Mouse (Mus musculus): ENCODE data around the gene Otud4.
A peak's percentile ranks its signal among the peaks of the same experiment; 100 is the strongest.
"Not testable (repeated sequence)": the region's sequence is repeated elsewhere in the genome, so short reads cannot be mapped to it uniquely, and the experiment has no call there.

Otud4 gene

GRCm38 (mm10) chr8:79639586-79640451 is at the start of gene Otud4:
TSS of gene Otud4 (plus strand) at chr8:79639618.
- peak; percentile 71 for DNase-seq (ENCODE audit: inconsistent ontology term)

DNA sequence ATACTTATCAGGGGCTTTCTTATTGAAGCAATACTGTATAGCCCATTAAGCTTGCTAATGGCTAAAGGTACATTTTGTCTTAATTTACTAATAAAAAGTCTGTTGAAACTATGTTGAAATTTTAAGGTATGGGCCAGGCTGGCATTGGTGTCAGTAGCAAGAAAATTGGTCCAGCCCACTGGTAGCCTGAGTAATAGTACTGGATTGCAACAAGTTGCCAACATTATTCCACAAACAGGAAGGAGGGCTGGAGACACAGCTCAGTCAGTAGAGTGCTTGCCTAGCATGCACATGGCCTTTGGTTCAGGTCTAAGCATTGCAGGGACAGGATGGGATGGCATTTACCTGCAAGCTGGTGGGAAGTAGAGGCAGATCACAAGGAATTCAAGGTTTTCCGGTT is 38.5 kb upstream of the Otud4 start:
- DNase-seq (ENCODE audit: inconsistent ontology term): no peak

GRCm38 (mm10) chr8:79603204-79603603 is 36.2 kb upstream of the Otud4 start:
- not testable (repeated sequence) for DNase-seq (ENCODE audit: inconsistent ontology term)

GRCm38 (mm10) chr8:79606225-79606624 is 33.2 kb upstream of the Otud4 start:
- no peak for DNase-seq (ENCODE audit: inconsistent ontology term)

DNA sequence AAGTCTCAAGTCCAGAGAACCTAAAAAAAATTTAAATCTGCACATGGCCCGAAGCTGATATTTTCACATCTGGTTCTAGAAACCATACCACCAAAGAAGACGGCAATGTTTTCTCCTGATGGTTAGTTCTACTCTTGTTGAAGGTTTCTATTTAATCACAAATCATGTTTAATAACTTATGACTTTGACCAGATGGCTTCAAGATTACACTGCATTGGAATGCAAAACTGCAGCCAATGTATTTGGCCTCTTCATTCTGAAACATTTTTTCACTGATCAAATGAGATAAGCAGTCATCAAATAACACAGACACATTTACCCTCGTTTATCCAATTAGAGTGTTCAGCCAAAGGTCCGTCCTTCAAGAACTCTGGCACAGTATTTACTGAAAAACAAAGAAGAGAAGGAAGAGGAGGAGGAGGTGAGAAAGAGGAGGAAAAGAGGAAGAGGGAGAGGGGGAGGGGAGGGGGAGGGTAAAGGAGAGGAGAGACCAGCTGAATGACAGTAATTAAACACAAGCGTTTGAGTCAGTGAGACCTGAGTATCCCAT is 32.6 kb upstream of the Otud4 start:
- DNase-seq (ENCODE audit: inconsistent ontology term): peak; percentile 82

- no peak for DNase-seq (ENCODE audit: inconsistent ontology term)
These were observed 30.7 kb upstream of the Otud4 start for GRCm38 (mm10) chr8:79608701-79609100.

DNA sequence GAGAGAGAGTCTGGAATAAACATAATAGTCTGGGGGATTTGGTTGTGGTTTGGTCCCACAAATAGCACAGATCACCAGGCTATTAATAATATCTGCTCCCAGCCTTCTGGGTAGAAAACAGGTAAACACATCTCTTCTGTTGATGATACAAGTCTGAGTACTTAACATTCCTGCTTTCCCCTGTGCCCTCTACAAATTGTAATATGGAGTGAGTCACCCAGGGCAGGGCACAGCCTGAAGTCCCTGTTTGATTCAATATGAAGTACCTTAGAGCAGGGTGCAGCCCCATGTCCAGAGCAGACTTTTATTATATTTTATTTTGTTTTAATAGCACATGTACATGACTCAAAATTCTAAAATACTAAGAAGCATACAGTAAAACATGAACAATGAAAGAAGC is 29.1 kb upstream of the Otud4 start:
- no peak for DNase-seq (ENCODE audit: inconsistent ontology term)

DNA sequence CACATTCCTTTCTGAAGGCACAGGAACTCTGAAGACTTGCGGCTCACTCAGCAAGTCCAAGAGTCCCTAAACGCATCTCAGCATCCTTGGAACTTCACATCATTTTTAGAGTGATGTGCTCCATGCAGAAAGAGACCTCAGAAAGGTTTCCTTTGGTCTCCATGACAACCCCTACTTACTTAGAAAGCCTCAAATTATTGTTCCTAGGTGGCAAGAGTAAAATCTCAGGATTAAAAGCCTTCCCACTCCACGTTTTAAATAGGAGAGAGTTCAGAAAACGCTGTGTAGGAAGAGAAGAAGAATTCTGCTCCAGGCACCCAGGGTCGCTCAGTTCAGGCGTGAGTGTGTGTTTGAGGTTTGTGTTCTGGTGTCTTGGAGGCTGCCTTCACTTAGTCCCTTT is 27.1 kb upstream of the Otud4 start:
- DNase-seq (ENCODE audit: inconsistent ontology term): no peak

GRCm38 (mm10) chr8:79612965-79613364 is 26.5 kb upstream of the Otud4 start:
- DNase-seq (ENCODE audit: inconsistent ontology term): no peak

DNA sequence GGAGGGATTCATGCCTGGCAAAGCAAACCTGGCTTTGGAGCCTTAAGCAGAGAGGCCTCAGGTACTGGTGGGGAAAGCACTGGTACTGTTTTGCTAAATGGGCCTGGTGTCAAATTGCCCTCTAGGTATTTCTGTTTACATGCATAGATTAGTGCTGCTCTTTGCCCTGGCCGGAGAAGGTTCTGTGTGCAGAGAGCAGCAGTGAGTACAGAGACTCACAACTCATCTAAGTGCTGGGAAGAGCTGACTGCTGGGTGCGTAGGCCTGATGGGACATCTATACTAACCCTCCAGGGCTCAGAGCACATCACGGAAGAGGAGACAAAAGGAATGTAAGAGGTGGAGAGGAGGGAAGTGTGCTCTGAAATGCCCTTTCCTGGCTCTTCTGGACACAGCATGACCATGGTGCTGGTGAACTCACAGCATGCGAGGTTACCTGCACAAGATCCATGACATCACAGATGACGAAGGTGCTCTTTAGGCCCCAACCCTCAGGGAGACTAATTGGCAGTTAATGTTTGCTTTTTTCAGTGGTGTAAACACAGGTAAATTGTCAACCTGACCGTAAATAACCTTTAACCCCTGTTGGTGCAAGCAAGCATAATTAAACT is 23.6 kb upstream of the Otud4 start:
- no peak for DNase-seq (ENCODE audit: inconsistent ontology term)

- no peak for DNase-seq (ENCODE audit: inconsistent ontology term)
These were observed 20.5 kb upstream of the Otud4 start for GRCm38 (mm10) chr8:79618906-79619305.

DNA sequence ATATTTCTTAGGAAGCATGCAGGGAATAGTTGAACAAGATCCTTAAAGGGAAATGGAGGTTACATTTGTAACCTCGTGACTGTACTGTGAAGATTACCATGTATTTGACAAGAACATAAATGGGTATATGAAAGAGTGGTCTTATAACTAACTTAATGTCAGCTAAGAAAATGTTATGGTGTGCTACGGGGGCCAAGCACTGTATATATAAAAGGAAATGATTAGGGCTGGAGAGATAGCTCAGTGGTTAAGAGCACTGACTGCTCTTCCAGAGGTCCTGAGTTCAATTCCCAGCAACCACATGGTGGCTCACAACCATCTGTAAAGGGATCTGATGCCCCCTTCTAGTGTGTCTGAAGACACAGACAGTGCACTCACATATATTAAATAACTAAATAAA is 20.1 kb upstream of the Otud4 start:
- DNase-seq (ENCODE audit: inconsistent ontology term): no peak

GRCm38 (mm10) chr8:79620000-79620399 is 19.4 kb upstream of the Otud4 start:
- DNase-seq (ENCODE audit: inconsistent ontology term): no peak

DNA sequence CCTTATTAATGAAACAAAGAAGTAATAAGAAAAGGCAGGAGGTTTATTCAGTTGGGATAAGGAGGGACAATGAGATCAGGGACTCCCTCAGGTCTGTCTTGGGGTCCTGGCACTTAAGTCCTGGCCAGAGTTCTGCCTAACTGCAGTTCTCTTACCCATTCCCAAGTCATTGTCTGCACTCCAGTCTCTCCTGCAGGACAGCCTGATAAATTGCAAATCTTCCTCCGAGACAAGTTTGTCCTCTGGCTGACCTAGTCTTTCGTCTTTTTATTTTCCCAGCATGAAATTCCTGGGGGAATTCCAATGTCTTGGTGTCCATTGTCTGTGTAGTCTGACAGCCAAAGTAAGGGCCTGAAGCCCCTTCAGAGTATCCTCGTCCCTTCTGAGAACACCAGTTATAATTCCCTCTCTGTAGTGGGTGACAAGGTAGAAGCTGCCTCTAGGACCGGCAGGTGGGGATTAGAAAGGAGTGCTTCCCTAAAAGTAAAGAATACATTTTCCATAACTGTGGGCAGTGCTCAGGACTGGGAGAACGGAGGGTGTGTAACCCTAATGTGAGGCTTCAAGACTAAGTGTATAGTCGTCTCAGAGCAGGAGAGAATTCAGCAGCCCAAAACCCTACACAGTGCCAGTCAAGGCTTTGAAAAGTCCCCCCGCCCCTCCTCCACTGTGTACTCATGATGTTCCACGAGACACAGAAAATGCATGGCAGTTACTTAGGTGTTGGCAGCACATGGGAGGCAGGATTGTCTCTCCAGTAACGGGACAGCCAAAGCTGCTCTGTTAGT is 18.7 kb upstream of the Otud4 start:
- peak; percentile 42 for DNase-seq (ENCODE audit: inconsistent ontology term)

DNA sequence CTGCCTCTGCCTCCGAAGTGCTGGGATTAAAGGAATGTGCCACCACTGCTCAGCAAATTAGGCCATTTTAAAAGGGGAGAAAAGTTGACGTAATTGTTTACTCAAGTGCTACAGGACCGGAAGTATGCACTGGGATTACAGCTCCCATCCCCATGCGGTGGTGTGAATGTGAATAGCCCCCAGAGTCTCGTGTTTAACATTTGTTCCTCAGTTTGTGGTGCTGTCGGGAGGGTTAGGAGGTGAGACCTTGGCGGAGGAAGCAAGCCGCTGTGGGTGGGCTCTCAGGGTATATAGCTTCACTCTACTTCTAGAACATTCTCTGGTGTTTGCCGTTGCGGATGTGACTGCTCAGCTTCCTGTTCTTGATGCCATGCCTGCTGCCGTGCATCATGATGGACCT is 17.1 kb upstream of the Otud4 start:
- DNase-seq (ENCODE audit: inconsistent ontology term): no peak

GRCm38 (mm10) chr8:79623351-79623750 is 16.1 kb upstream of the Otud4 start:
- DNase-seq (ENCODE audit: inconsistent ontology term): no peak

- peak; percentile 68 for DNase-seq (ENCODE audit: inconsistent ontology term)
These were observed 15.0 kb upstream of the Otud4 start for GRCm38 (mm10) chr8:79624416-79624815.

- DNase-seq (ENCODE audit: inconsistent ontology term): no peak
These were observed 13.2 kb upstream of the Otud4 start for GRCm38 (mm10) chr8:79626213-79626612.

DNA sequence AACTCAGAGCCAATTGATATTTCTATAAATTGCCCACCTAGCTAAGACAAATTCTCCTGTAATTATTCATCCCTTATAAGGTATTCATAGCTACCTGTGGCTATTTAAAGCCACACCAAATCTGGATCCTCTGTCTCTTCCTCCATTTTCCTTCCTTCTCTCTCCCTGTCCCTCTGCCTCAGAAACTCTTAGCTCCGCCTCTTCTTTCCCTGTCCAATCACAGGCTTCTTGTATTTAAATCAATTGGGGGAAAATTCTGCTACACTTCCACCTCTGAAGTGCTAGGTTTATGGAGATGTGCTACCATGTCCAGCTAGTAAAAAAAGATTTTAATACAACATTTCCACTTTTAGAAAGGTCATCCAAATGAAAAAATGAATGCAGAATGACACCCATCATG is 3.9 kb upstream of the Otud4 start:
- no peak for DNase-seq (ENCODE audit: inconsistent ontology term)

DNA sequence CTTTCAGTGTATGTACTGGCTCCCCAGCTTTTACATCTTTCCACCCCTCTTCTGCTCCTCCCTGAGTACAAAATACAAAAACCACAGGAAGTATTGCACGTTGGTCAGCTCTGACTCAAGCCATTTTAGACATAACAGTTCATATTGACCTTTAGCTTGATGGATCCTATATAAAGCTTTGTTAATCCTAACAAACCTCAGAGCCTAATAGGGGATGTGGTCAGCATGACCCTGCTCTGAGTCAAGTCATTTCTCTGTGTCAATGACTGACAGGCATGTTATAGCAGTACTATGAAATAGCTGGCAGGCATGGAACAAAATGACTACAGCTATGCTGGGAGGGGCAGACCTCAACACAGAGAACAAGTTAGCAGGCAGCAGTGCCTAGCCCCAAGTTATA is 3.3 kb upstream of the Otud4 start:
- DNase-seq (ENCODE audit: inconsistent ontology term): no peak

GRCm38 (mm10) chr8:79637237-79637636 is 2.2 kb upstream of the Otud4 start:
- no peak for DNase-seq (ENCODE audit: inconsistent ontology term)

DNA sequence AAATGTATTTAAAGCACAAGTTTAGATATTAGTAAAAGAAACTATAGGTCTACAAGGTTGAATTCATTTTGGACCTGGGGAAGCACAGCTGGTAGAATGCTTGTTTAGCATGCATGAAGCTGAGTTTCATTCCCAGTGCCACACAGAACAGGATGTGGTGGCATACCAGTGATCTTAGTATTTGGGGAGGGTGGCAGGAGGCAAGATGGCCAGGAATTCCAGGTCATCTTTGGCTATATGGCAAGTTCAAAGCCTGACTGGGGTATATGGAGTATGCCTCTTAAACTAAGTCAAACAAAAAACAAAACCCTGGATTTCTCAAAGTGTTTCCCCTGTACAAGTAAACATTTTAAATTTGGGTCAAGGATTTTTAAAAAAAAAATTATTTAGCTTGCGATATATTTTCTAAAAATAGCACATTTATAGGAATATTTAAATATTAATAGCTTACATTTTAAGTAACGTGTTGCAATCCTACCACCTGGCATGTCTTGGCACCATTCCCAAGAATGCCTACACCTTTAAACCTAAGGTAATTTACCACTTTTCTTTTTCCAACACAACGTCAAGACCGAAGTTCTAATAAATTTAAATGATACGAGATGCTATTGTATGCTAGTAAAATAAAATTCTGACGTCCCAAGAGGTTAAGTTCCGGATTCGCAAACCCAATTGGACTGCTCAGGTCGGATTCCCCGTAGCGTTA is 1.3 kb upstream of the Otud4 start:
- DNase-seq (ENCODE audit: inconsistent ontology term): no peak
